Mouse (Mus musculus) neutrophil, adult 5-6 weeks (primary cell): Measurements from ENCODE around the gene Fkbp7. TPM values are rescaled to one million over a fixed set of nuclear protein-coding genes. Genes with fewer than 3 reads are reported as not detected.
"Not testable (repeated sequence)": the region's sequence is repeated elsewhere in the genome, so short reads cannot be mapped to it uniquely, and the experiment has no call there.

Experiments
- ATAC-seq: fragments of 151-379, 151-347 bp; 2 replicates; pipeline ENCODE4 v1.8.0; 2017; ENCODE audit warnings: mild to moderate bottlenecking, moderate TSS enrichment; ENCODE audit not compliant: insufficient number of reproducible peaks, poor library complexity, low FRiP score, severe bottlenecking; ENCODE audit errors: extremely low read depth
- total RNA-seq: library from RNA; stranded (forward); fragments of 200-1000 nt; gene quantifications from 2 replicates; pipeline ENCODE4 v1.2.3, GENCODE M21; 2017

Gene Fkbp7
- total RNA-seq, 1 experiment from 2014 or later = 9.0 TPM

DNA sequence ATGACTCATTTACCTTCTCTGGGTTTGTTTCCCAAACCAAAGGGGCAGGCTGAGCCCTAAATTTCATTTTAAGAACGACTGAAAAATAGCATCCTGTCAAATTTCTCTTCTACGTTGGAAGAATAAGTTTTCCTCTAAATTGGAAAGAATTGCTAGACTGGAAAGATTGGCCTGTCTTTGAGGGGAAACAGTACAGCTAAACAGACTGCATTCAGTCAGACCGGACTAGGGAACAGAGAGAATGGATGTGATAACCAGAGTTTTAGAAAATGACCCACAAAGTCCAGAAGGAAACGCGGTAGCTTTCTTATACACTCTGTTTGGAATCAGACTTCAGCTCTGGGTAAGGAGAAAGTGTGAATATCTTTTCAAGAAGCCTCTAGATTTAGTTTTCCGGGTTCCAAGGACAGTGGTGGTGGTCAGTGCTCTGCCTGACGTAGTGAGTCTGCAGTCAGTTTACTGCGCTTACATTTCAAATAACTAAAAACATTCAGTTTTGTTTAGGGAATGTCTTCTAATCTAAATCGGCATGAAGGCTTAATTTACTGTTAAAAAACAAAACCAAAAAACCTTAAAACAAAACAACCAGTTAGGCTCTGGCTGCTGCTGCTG lies 676 bp downstream of the Fkbp7 start:
- ATAC-seq = no peak

GRCm38 (mm10) chr2:76671641-76672040 lies 1.3 kb downstream of the Fkbp7 start:
- no peak for ATAC-seq

GRCm38 (mm10) chr2:76667200-76667599 lies 5.7 kb downstream of the Fkbp7 start:
- ATAC-seq = no peak

GRCm38 (mm10) chr2:76665531-76665930 lies 7.4 kb downstream of the Fkbp7 start:
- ATAC-seq = no peak

DNA sequence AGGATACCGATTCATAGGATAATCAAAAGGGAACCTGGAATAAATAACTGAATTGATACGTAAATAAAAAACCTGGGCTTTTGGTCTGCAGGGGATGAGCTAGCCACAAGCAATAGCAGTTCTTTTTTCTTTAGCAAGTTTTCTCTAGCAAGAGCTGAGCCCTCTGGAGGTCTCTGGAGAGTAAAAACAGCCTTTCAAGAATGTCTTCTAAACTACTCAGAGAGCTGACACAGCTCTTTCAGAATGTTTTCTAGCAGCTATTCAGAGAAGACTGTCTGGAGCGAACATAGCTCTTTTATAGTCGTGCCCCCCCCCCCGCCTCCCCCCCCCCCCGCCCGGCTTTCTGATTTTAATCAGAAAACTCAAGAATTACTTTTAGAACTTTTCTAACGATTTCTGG lies 13.5 kb downstream of the Fkbp7 start:
- no peak for ATAC-seq

- ATAC-seq = no peak
Measured at GRCm38 (mm10) chr2:76658551-76658950, 14.4 kb downstream of the Fkbp7 start.

DNA sequence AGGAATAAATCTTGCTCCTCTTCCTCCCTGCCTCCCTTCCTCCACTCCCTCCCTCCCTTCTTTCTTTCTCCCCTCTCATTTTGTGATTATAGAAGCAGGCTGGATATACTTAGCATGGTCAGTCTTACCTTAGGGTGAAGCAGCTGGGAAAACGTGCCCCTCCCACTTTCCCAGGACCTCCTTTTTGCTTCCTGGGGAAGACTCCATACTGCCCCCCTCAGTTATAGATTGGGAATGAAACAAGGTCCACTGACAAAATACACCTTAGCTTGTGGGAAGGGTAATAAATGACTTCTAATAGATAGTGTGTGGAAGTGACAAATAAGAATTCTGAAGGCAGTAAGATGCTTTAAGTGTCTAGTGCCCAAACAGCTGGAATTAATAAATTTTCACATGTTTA lies 16.9 kb downstream of the Fkbp7 start:
- no peak for ATAC-seq

DNA sequence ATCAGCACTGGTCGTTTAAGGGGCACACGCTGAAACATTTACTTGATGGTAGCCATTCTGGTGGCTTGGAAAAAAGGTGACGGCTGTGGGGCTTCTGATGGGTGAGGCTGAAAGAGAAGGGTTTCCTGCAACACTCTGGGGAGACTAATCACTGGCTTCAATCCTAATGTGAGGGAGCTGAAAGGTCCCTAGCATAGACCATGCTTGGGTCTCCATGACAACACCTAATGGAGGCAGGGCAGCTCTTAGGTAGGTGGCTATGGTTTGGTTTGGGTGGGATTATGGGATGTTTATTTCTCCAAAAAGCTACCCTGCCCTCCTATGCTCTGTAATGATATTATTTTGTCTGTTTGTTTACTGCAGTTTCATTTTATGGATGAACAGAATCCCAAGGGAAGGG lies 17.5 kb downstream of the Fkbp7 start:
- no peak for ATAC-seq

DNA sequence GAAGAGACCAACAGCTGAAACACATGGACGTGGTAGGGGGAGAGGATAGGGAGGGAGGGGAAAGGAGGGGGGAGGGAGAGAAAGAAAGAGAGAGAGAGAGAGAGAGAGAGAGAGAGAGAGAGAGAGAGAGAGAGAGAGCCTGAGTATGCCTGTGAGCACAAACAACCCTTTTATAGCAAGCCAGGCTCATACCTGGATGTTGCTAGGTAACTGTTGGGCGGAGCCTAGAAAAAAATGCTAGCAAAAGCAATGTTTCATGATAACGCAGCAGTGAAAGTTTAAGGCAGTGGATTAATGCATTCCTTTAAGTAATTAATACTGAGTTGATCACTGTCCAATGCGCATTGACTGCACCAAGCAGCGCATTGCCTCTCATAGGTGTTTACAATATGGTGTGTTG lies 18.3 kb downstream of the Fkbp7 start:
- no peak for ATAC-seq

DNA sequence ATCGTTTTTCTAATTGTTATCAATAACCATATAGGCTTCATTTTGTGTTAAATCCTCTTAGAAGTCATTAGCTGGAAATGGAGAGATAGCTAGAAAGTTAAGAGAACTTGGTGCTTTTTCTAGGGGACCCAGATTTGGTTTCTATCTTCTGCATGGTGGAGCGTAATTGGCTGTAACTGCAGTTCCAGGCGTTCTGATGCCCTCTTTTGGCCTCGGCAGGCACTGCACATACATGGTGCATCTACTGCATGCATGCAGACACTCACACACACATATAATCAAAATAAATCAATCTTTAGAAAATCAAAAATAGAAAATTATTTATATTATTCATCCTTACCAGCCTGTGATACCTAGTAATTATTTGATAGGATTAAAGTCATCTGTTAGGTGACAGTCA lies 19.8 kb downstream of the Fkbp7 start:
- no peak for ATAC-seq

GRCm38 (mm10) chr2:76648666-76649141 lies 24.2 kb downstream of the Fkbp7 start:
- no peak for ATAC-seq

DNA sequence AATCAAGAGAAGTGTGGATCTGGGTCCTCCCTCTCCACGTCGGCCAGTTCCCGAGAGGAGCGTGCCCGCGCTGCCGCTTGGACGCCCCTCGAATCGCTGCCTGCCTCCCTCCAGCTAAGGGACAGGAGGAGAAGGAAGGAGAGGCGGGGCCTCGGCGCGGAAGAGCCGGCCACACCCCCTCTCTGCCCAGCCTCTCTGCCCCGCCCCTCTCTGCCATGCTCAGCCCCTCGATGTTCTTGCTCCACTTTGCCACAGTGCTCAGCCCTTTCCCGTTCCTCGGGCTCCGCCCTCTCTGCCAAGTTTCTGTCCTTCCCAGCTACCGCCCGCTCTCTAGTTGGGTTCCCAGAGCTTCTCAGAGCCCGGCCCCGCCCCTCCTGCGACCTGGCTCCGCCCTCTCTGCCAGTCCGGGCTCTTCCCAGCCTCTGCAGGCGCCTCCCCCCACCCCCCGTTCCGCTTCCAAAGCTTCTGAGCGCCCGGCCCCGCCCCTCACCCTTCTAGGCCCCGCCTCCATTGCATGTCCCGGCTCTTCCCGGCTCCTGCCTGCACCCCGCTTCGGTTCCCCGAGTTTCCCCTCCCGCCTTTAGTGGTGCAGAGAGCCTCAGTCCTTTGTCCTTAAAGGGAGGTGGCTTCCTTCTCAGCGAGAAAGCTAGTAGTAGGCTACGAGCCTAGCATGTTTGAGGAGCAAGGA lies 24.9 kb downstream of the Fkbp7 start, which contains the start of the genes Prkra and Pjvk:
Prkra (minus strand) TSS at position 133 of the 688 bp plus-strand sequence.
Pjvk (plus strand) TSS at position 594 of the 688 bp plus-strand sequence.
- peak; percentile 91 for ATAC-seq

DNA sequence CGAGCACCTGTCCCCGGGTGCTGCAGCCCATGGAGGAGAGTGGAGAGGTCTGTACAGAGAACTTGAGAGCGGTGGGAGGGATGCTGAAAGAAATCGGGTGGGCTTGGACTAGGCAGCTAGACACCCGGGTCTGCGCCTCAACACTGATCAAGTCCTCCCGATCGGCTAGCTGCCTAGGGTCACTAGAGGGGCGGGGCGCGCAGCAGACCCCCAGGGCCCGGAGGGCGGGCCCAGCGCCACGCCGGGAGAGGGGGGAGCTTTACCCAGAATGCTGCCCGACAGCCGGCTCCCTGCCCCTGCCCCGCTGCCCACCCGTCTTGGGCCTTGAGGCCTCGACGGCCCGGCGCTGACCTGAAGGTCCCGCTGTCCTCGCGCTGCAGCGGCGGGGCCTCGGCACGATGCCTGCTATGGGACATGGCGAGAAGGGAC lies 25.5 kb downstream of the Fkbp7 start:
- peak; percentile 13; the same call in 1 of the 2 replicates for ATAC-seq

DNA sequence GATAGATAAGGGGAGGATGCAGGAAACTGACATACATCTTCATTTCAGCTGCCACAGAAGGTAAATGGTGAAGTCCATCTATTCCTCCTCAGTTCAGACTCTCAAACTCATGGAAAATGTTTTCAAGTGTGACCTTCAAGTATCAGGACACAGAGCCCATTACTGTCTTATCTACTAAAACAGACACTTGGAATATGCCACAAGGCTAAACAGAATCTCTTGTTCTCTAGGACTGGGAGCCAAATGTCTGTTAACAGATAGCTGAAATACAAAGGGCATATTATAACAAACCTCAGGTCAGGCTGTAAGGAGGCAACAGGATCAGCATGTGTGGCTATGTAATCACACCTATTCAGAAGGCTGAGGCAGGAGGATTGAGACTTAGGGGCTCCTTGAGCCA lies 29.1 kb downstream of the Fkbp7 start:
- ATAC-seq = no peak

- no peak for ATAC-seq
Measured at GRCm38 (mm10) chr2:76639637-76640036, 33.3 kb downstream of the Fkbp7 start.

DNA sequence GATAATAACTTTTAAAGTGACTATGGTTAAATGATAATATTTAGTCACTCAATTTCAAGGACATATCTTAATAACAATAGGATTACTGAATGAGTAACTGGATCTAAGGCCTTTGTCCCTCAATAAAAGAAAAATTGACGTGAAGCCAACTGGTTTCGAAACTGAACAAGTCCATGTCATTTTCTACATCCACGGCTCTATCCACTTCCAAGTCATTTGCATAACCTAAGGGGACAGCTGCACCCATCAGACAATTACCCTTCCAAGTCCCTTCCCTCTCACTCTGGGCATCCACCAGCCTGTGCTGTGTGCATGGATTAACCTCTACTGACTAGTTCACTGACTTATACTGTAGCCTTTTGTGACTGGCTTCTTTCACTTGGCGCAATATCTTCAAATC lies 41.3 kb downstream of the Fkbp7 start:
- ATAC-seq = no peak

GRCm38 (mm10) chr2:76630293-76630692 lies 42.6 kb downstream of the Fkbp7 start:
- ATAC-seq = no peak

GRCm38 (mm10) chr2:76622316-76622715 lies 50.6 kb downstream of the Fkbp7 start:
- not testable (repeated sequence) for ATAC-seq

- no peak for ATAC-seq
Measured at GRCm38 (mm10) chr2:76621724-76622123, 51.2 kb downstream of the Fkbp7 start.

- no peak for ATAC-seq
Measured at GRCm38 (mm10) chr2:76620188-76620587, 52.7 kb downstream of the Fkbp7 start.
